Mouse (Mus musculus) midbrain, postnatal 0 days (tissue): ENCODE results near the gene Helt. TPM values are rescaled to one million over a fixed set of nuclear protein-coding genes. Genes with fewer than 3 reads are reported as not detected.

ENCODE experiments used
- ATAC-seq: fragments of 200-750 bp; cut with Nextera tagmentation; 2 replicates; pipeline ENCODE4 v1.8.0; 2017; ENCODE audit warnings: moderate number of reproducible peaks, mild to moderate bottlenecking, moderate TSS enrichment, moderate library complexity; ENCODE audit not compliant: low FRiP score
- DNase-seq: peaks from one replicate; pipeline ENCODE4 v3.0.0-alpha.2; 2015; ENCODE audit warnings: low spot score
- H3K27ac ChIP-seq: fragments of 300-500 bp; sonication (generic); 2 replicates; pipeline ENCODE4 v1.5.1; 2014; ENCODE audit warnings: low read depth, mild to moderate bottlenecking, low read length, mixed read lengths
- H3K27me3 ChIP-seq: fragments of 300-500 bp; sonication (generic); 2 replicates; pipeline ENCODE4 v1.6.1; 2014; ENCODE audit warnings: low read length, control low read depth, mixed read lengths; ENCODE audit not compliant: insufficient read depth
- H3K36me3 ChIP-seq: fragments of 300-500 bp; sonication (generic); 2 replicates; pipeline ENCODE4 v1.6.1; 2014; ENCODE audit warnings: low read length, control low read depth, mixed read lengths; ENCODE audit not compliant: insufficient read depth
- H3K4me1 ChIP-seq: fragments of 300-500 bp; sonication (generic); 2 replicates; pipeline ENCODE4 v1.6.1; 2014; ENCODE audit warnings: mild to moderate bottlenecking, control low read depth, antibody characterized with exemption, low read length, mixed read lengths; ENCODE audit not compliant: insufficient read depth
- H3K4me2 ChIP-seq: fragments of 300-500 bp; sonication (generic); 2 replicates; pipeline ENCODE4 v1.6.1; 2014; ENCODE audit warnings: low read depth, mild to moderate bottlenecking, low read length, mixed read lengths; ENCODE audit not compliant: poor library complexity, severe bottlenecking
- H3K4me3 ChIP-seq: fragments of 300-500 bp; sonication (generic); 2 replicates; pipeline ENCODE4 v1.5.1; 2014; ENCODE audit warnings: low read depth, mild to moderate bottlenecking, low read length, moderate library complexity
- H3K9ac ChIP-seq: fragments of 300-500 bp; sonication (generic); replicated peaks from 2 replicates; pipeline ENCODE4 v1.6.1; 2014; ENCODE audit warnings: mild to moderate bottlenecking, low read length, moderate library complexity, mixed read lengths; ENCODE audit not compliant: poor library complexity, severe bottlenecking
- H3K9me3 ChIP-seq: fragments of 300-500 bp; sonication (generic); 2 replicates; pipeline ENCODE4 v1.6.1; 2016; ENCODE audit warnings: low read length, control low read depth
- CTCF ChIP-seq: IDR thresholded peaks from 2 replicates; pipeline ENCODE4 v1.5.1; 2016; ENCODE audit warnings: antibody characterized with exemption, mild to moderate bottlenecking
- WGBS: fragments of 180-500 bp; shearing (Covaris S2); extraction: QIAGEN DNeasy Blood & Tissue Kit; methylation state at CpG from one replicate; pipeline ENCODE4 v1.1.7; 2014; 5-methylcytosine and 5-hydroxymethylcytosine counted together
- polyA plus RNA-seq: library from polyadenylated mRNA; unstranded; fragments of >200 nt; fragmentation: Nextera tagmentation; extraction: Ambion mirVana; gene quantifications from 2 replicates; pipeline ENCODE4 v1.2.1, GENCODE M21; 2015
- total RNA-seq: library from RNA; depleted of rRNA; stranded (reverse); fragments of >200 nt; gene quantifications from 2 replicates; pipeline ENCODE4 v1.2.3, GENCODE M21; 2014

The Helt gene
- total and polyA plus RNA-seq, 2 experiments from 2014 or later = 0.26 to 0.27 TPM

- Histone ChIP-seq H3K27ac (no peak overlapping the region), H3K4me3 (no peak overlapping the region), H3K4me2 (no peak overlapping the region), H3K4me1 (no peaks in the 10 kb centered on the region), H3K36me3 (no peaks in the 10 kb centered on the region), H3K9me3 (no peaks in the 10 kb centered on the region), H3K9ac (no peak overlapping the region), H3K27me3 (peaks cover 3% of the 10 kb centered on the region; the same call in 1 of the 2 replicates)
- peak; percentile 86 for TF ChIP-seq CTCF
- ATAC-seq (no peak; the same call in 1 of the 2 replicates), DNase-seq (peak; percentile 90)
- WGBS = 13% methylated on average over 10 of the region's 10 CpGs
Observed at GRCm38 (mm10) chr8:46311159-46311558, 16.7 kb upstream of the Helt start.

GRCm38 (mm10) chr8:46308189-46308588 lies 13.7 kb upstream of the Helt start:
- H3K36me3 ChIP-seq = no peaks in the 10 kb centered on the region

GRCm38 (mm10) chr8:46305733-46306349 lies 11.4 kb upstream of the Helt start:
- Histone ChIP-seq H3K9ac (no peak overlapping the region), H3K4me2 (no peak overlapping the region), H3K27me3 (peaks cover 3% of the 10 kb centered on the region; the same call in 1 of the 2 replicates), H3K36me3 (no peaks in the 10 kb centered on the region), H3K9me3 (no peaks in the 10 kb centered on the region), H3K27ac (no peak overlapping the region), H3K4me1 (no peaks in the 10 kb centered on the region), H3K4me3 (no peak overlapping the region)
- WGBS = 3% methylated on average over 9 of the region's 9 CpGs
- ATAC-seq (no peak), DNase-seq (peak; percentile 66)
- peak; percentile 85 for TF ChIP-seq CTCF

More at GRCm38 (mm10) chr8:46308189-46308588, 13.7 kb upstream of the Helt start:
- Histone ChIP-seq H3K27me3 (peaks cover 3% of the 10 kb centered on the region; the same call in 1 of the 2 replicates), H3K4me1 (no peaks in the 10 kb centered on the region), H3K4me3 (no peak overlapping the region), H3K9ac (no peak overlapping the region), H3K9me3 (no peaks in the 10 kb centered on the region), H3K4me2 (no peak overlapping the region), H3K27ac (no peak overlapping the region)
- DNase-seq (no peak), ATAC-seq (no peak)
- WGBS = 79% methylated on average over 2 of the region's 2 CpGs
- TF ChIP-seq CTCF = no peak

GRCm38 (mm10) chr8:46302121-46302520 lies 7.7 kb upstream of the Helt start:
- WGBS = 94% methylated on average over 9 of the region's 9 CpGs
- Histone ChIP-seq H3K27me3 (peaks cover 18% of the 10 kb centered on the region; the same call in 1 of the 2 replicates), H3K4me3 (no peak overlapping the region), H3K9ac (no peak overlapping the region), H3K9me3 (no peaks in the 10 kb centered on the region), H3K4me2 (no peak overlapping the region), H3K36me3 (no peaks in the 10 kb centered on the region), H3K27ac (no peak overlapping the region), H3K4me1 (no peaks in the 10 kb centered on the region)
- DNase-seq = no peak
- ATAC-seq = no peak
- no peak for TF ChIP-seq CTCF

- DNase-seq (no peak), ATAC-seq (no peak)
- WGBS = 36% methylated on average over 7 of the region's 7 CpGs
- no peak overlapping the region for H3K4me2 ChIP-seq
- no peaks in the 10 kb centered on the region for H3K4me1 ChIP-seq
- no peak for TF ChIP-seq CTCF
- H3K36me3 ChIP-seq = no peaks in the 10 kb centered on the region
- no peak overlapping the region for H3K4me3 ChIP-seq
- H3K27ac ChIP-seq = no peak overlapping the region
- peaks cover 48% of the 10 kb centered on the region for H3K27me3 ChIP-seq
- no peaks in the 10 kb centered on the region for H3K9me3 ChIP-seq
- no peak overlapping the region for H3K9ac ChIP-seq
Observed at GRCm38 (mm10) chr8:46298847-46299246, 4.4 kb upstream of the Helt start.

GRCm38 (mm10) chr8:46296551-46296950 lies 2.1 kb upstream of the Helt start:
- Histone ChIP-seq H3K4me1 (peaks cover 4% of the 10 kb centered on the region), H3K4me3 (no peak overlapping the region), H3K9me3 (no peaks in the 10 kb centered on the region), H3K27ac (no peak overlapping the region), H3K9ac (no peak overlapping the region), H3K27me3 (peaks cover 70% of the 10 kb centered on the region), H3K36me3 (no peaks in the 10 kb centered on the region), H3K4me2 (no peak overlapping the region; the same call in 1 of the 2 replicates)
- DNase-seq (no peak), ATAC-seq (no peak)
- WGBS = 1% methylated on average over 11 of the region's 11 CpGs
- no peak for TF ChIP-seq CTCF
